Mouse (Mus musculus) gonadal fat pad, adult 2 months (tissue): Measurements from ENCODE around the gene Rbm4b. TPM values are rescaled to one million over a fixed set of nuclear protein-coding genes. Genes with fewer than 3 reads are reported as not detected.

ENCODE experiments used
- DNase-seq: peaks from one replicate; pipeline ENCODE4 v3.0.0-alpha.2; 2012; ENCODE audit warnings: low read depth
- polyA plus RNA-seq: library from polyadenylated mRNA; depleted of rRNA; stranded (reverse); fragments of >200 nt; gene quantifications from 2 replicates; pipeline ENCODE4 v1.2.3, GENCODE M21; 2012; rRNA removed

Gene Rbm4b
- 7.6 and 8.0 TPM in 2 replicates for polyA plus RNA-seq

DNA sequence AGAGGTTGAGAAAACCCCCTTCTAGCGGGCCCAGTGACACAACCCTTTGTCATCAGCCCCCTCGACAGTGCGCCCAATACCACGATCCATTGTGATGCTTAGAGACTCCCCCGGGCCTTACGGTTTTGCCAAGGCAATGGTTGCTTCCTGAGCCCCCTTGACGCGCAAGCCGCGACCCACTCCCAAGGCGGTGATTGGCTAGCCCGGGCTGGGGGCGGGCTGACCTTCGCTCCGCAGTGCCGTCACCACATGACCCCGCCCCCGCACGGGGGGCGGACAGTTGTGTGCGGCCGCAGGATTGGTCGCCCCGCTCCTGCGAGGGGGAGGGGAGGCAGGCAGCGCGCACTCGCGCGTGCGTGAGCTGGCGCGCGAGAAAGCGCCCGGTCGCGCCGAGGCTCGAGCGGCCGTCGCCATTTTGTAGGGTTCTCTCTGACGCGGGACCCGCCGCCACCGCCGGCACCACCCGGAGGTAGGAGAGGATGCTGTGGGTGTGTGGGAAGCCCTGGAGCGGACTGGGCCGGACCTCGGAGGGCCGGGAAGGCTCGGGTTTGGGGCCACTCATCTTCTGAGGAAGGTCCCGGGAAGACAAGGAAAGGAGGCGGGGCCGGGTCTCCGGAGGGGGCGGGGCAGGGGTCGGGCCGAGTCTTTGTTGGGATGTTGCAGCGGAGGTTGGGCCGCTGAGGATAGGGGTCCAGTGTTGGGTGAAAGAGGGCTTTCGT, at the start of gene Rbm4b:
TSS of gene Rbm4b (plus strand) at position 305 of the 719 bp plus-strand sequence.
- DNase-seq: no peak

DNA sequence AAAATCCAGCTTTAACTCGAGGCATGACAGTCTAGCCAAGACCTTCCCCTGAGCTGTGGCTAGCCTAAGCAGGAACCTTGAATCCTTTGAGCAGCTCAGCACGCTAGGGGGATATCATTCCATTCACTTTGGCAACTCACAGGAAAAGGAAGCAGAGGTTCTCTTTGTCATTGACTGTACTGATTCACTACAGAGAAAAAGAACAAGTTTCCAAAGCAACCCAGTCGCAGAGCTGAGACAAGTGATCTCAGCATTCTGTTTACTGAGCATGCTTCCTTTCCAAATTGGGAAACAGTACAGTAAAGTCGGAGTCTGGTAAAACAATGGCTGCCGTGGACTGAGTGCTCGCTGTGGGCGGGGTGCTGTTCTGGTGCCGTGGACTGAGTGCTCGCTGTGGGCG, 47.5 kb upstream of the Rbm4b start:
- no peak for DNase-seq

DNA sequence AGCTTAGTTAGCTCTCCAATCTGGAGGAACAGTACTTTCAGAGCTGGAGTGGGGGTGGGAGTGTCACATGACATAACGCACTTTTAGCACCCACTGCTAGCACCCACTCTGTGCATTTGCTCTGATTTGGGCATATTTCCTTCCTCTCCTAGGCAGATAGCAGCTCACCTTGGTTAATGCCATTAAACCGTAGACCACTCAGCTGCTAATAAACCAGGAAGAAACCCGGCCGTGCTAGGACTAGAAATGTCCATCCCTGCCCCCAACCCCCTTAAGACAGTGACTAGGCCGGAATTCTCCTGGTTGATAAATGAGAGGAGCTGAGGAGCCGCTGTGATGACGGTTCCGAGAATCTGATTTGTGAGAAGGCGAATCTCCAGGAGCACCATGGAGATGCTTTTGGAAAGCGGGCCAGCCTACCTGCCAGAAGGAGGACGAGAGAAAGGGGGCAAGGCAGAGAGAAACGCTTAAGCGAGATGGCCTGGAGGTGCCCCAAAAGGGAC, 45.1 kb upstream of the Rbm4b start, which contains the start of gene Sptbn2:
TSS of gene Sptbn2 (plus strand) at position 70 of the 503 bp plus-strand sequence.
- DNase-seq: no peak

DNA sequence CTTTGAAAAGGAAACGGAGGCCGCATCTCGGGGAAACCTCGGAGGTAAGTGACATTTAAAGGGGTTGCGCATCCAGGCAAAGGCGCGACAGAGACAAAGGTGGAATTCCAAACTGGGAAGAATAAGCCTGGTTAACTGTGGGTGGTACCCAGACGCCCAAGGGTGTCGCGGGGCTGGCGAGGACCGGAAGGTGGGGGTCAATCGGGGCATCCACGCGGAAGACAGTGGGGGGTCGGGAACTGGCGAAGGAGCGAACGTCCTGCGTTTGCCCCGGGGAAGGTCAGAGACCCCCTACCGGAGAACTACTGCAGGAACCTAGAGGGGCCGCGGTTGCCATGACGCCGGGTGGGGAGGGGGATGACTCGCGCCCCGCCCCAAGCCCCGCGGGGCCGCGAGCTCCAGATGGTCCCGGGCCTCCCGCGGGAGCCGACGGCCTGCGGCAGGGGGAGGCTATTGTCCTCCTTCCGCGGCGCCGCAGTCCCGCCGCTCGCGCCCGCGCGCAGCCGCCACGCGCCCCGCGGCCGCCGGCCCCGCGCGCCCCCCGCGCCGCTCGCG, 44.6 kb upstream of the Rbm4b start:
- no peak for DNase-seq

DNA sequence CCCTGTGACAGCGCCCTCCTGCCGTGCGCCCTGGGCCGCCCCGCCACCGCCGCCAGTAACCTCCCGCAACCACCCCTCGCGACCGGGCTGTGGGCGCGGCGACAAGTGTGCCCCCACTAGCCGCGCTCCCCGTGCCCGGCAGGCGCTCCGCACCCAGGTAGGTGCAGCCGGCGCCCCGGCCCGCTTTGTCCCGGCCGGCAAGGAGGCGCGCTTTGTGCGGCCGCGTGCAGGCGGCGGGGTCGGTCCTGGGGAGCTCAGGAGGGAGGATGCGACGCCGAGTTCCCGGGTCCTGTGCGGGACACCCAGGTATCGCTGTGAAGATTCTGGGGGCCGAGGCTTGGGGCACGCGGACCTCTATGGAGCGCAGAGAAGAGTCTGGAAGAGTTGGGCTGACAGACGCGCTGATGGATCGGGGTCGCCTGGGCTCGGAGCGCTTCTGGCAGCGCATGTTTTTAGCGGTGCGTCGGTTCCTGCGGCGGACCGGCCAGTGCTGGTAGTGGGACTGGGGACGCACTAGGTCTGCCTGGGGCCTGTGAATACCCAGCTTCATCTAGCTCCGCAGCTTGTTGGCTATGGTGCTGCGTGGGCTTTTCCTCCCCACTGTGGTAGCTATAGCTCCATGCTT, 44.0 kb upstream of the Rbm4b start:
- no peak for DNase-seq

DNA sequence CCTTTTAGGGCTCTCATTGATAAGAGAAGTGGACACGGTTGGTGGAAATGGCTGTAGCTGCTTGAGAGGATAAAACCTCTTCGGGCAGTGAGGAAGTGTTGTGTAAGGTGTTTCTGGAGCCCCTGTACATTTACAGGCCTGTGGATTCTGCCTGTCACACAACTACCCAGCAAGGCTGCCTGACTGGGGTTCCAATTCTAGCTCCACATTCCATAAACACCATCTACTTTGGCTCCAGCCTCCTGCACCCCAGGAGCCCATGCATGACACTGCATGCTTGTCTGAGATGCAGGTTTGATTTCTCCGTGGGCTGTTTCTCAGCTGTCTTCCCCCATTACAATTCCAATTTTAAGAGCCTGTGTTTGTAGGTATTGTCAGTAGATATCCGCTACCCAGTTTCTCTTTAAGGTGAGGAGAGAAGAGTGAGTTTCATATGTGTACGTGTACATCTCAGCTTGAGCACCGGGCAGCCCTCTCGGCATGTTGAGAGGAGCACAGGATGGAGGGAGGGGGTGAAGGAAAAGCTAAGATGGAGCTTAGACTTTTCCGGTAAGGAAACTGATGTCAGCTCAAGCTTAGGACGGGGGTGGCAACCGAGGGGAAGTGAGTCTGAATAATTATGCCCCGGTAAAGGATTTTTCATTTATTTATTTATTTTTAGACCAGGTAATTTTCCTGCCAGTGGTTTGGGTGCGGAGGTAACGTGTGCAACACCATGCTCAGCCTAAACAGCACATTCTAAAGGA, 43.3 kb upstream of the Rbm4b start:
- no peak for DNase-seq

DNA sequence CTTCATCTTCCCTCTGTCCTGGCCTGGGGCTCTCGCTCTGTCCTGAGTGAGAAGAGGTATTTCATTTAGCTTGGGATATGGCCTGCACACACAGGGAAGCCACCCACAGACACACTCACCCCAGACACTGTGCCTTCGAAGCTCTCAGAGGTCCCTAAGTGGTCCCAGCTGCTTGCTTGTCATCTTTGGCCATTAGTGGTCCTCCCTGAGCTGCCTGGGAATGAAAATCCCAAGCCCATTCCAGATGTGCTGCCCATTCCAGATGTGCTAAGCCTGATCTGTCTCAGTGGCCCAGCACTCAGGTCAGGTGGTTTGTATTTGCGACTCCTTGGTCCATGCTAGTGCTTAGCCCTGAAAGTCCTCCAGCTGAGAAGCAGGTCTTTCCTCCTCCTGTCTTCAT, 42.4 kb upstream of the Rbm4b start:
- no peak for DNase-seq

DNA sequence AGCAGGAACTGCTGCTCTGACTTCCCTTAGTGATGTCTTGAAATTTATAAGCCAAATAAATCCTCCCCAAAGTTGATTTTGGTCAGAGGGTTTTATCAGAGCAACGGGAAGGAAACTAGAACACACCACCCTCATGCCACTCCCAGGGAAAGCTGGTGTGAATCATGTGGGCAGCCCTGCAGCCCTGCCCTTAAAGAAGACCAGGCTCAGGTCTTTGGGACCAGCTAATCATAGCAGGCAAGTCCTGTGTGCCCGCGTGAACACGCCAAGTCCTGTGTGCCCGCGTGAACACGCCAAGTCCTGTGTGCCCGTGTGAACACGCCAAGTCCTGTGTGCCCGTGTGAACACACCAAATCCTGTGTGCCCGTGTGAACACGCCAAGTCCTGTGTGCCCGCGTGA, 39.5 kb upstream of the Rbm4b start:
- DNase-seq: no peak

DNA sequence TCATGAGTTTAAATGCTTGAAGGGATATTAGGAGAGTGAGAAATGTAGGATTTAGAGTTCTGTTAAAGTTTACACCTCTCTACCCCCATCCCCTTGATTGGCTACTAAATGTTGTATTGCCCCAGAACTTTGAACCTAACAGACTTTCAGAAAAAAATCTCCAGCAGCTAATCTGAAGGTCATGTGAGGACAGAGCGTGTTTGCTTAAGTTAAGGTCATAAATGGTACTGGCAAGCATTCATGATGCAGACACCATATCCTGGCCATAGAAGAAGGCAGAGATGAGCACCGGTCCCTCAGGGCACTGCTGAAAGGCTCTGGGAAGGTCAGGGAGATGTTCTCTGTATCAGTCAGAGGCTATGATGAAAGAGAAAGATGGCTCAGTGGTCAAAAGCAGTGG, 39.0 kb upstream of the Rbm4b start:
- DNase-seq: no peak

DNA sequence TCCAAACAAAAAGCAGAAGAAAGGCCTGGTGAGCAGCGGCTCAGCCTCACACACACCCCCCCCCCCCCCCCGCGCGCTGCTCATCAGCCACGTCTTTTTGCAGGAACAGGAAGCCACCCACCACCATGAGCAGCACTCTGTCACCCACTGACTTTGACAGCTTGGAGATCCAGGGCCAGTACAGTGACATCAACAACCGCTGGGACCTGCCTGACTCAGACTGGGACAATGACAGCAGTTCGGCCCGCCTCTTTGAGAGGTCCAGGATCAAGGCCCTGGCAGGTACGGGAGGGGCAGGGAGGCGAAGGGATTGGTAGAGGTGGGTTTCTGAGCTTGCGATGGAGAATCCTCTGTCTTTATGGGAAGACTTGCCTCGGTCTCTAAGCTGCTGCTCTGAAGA, 37.6 kb upstream of the Rbm4b start:
- no peak for DNase-seq

DNA sequence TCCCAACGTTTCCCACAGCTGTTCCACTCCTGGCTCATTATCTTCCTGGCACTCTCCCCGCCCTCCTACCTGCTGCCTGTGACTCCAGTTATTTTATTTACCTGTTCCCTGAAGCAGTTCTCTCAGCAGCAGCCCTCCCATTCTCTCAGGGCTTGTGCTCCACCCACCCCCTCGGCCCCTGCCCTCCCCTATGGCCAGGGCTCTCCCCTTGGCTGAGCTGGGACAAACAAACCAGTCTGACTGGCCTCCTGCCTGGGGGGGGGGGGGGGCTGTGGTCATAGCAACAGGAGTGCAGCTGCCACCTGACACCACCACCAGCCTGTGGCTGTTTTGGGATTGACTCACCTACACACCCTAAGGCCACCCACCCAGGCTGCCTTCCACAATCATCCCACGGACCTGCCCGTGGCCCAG, 36.9 kb upstream of the Rbm4b start:
- no peak for DNase-seq

DNA sequence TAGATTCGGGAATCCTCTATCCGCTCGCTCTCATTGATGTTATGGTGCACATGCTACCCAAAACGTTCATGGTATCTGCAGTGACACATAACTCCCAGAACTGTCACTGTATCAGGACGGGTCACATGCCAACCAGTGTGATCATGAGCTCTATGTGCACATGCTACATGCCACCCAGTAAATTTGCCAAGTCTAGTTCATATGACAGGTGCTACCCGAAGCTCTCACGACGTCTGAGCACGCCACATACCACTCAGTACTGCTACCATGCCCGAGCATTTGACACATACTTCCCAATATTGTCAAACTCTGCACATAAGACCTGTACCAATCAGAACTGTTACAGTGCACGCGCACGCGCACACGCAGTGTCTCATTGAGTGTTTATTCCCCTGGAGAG, 36.2 kb upstream of the Rbm4b start:
- no peak for DNase-seq

DNA sequence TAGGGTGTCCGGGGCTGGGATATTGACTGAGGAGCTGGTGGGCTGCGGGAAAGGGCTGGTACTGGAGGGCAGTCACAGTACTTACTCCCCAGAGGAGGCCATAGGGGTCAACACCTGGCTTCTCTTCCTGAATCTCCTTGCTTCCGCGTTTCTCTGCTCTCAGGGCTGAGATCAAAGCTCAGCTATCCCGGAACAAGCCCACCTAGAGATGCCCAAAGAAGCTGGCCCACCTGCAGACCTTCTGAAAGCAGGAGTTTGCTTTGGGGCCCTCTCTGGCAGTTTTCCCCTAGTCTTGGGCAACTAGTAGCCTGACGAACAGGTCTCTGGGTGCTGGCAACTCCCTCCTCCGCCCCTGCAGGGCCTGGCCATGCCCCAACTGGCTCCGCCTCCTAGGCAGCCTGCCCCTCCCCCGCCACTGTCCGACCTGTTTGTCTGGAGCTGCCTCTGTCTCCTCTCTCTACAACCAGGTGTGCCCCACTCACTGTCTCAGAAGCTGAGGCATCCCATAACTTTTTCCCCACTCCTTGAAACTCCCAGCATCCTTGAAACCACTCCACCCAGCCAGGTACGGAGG, 35.5 kb upstream of the Rbm4b start:
- no peak for DNase-seq

DNA sequence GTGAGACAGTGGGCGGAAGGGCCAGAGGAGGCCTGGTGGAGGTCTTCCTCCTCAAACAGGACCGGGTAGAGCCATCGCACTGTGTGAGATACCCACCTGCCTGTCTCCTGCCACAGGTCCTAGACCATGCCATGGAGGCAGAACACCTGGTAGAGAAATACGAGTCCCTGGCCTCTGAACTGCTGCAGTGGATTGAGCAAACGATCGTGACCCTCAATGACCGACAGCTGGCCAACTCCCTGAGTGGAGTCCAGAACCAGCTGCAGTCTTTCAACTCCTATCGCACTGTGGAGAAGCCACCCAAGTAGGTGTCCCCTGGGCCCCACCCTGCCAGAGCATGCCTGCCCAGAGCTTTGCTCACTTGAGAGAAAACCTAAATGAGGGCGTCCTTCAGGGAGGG, 27.1 kb upstream of the Rbm4b start:
- DNase-seq: no peak

DNA sequence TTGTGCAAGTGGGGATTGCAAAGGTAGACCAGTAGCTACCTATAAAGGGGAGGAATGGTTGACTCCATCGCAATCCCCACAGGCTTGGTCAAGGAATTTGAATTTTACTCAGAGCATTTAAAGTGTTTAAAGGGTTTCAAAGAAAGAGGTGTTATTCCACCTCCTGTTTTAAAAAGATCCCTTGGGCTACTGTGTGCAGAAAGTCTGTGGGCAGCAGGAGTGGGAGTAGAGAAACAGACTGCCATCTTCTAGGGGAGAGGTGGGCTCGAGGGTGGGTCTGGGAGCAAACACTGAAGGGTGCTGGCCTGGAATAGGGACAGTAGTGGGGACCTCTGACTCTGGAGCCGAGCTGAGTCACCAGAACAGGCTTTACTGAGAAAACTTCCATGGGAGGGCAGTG, 23.2 kb upstream of the Rbm4b start:
- no peak for DNase-seq

DNA sequence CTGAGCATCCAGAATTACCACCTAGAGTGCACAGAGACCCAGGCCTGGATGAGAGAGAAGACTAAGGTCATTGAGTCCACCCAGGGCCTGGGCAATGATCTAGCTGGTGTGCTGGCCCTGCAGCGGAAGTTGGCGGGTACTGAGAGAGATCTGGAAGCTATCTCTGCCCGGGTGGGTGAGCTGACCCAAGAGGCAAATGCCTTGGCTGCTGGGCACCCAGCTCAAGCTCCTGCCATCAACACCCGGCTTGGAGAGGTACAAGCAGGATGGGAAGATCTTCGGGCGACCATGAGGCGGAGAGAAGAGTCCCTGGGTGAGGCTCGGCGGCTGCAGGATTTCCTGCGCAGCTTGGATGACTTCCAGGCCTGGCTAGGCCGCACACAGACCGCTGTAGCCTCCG, 18.4 kb upstream of the Rbm4b start:
- DNase-seq: no peak

DNA sequence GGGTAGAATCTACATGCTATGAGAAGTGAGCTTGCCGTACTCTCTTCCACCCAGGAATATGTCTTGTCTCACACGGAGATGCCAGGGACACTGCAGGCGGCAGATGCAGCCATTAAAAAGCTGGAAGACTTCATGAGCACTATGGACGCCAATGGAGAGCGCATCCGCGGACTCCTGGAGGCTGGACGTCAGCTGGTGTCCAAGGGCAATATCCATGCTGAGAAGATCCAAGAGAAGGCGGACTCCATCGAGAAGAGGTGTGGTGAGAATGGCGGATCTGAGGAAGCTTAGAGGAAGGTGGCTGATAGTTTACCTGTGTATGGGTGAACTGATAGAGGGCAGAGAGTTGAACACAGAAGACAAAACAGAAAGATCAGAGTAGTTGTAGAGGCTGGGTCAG, 17.2 kb upstream of the Rbm4b start:
- DNase-seq: no peak

DNA sequence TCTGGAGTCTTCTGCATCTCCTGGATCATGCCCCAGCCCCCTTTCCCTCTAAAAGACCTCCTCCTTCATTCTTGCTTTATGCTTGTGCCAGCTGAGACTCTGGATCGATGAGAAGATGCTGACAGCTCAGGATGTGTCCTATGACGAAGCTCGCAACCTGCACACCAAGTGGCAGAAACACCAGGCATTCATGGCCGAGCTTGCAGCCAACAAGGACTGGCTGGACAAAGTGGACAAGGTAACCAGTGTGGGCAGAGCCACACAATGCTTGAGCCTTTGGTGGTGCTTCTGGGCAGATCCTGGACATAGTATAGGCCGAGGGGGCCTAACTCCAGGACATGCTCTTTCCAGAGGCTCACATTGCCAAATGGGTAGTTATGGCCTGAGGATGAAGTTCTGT, 16.5 kb upstream of the Rbm4b start:
- no peak for DNase-seq

DNA sequence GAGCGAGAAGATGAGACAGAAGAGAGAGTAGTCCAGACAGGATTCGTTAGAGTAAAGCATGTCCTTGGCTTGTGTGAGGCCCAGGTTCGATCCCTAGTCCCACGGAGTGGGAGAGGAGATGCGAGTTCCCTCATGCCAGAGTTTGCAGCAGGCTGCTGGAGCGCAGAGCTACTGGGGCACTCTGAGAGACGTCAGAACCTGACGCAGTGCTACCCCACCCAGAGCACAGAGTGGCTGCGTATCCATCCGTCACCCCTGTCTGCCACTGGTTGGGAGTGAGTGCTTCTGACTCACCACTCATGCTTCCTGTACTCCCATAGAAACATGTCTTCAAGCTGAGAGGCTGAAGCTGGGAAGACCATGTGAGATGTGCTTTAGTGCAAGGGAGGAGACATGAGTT, 14.8 kb upstream of the Rbm4b start:
- DNase-seq: no peak

DNA sequence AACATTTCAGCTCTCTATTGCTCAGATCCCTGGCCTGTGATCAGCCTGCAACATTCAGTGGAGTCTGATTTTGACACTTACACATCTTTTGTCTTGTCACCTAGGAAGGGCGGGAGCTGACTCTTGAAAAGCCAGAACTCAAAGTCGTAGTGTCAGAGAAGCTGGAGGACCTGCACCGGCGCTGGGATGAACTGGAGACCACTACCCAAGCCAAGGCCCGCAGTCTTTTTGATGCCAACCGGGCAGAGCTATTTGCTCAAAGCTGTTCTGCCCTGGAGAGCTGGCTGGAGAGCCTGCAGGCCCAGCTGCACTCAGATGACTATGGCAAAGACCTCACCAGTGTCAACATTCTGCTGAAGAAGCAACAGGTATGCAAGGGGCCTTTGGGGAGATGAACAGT, 14.1 kb upstream of the Rbm4b start:
- no peak for DNase-seq

DNA sequence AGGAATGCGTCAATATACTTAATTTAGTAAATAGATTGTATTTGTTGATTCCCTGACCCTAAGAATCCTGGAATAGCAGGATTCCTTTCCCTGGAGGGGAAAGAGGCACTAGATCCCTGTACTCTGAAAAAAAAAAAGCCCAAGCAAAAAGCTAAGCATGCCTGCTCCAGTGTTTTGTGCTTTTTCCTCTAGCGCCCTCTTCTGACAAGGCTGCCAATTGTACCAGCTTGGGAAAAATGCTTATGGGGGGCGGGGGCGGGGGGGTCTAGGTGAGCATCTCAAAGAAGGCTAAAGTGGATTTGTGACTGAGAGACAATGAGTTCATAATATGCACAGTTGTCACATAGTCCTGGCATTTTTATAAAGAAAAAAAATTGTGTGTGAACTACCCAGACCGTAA, 12.8 kb upstream of the Rbm4b start:
- no peak for DNase-seq

DNA sequence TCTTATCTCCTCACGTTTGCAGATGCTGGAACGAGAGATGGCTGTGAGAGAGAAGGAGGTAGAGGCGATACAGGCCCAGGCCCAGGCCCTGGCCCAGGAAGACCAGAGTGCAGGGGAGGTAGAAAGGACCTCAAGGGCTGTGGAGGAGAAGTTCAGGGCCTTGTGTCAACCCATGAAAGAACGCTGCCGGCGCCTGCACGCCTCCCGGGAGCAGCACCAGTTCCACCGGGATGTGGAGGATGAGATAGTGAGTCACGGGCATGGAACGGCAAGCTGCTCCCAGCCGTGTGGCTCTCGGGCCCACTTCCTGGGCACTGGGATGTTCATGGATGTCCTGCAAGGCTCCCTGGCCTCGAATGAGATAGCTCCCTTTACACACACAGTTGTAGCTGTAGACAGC, 12.3 kb upstream of the Rbm4b start:
- no peak for DNase-seq
